Mouse (Mus musculus): ENCODE data around the gene Hoxb2.

The Hoxb2 gene

DNA sequence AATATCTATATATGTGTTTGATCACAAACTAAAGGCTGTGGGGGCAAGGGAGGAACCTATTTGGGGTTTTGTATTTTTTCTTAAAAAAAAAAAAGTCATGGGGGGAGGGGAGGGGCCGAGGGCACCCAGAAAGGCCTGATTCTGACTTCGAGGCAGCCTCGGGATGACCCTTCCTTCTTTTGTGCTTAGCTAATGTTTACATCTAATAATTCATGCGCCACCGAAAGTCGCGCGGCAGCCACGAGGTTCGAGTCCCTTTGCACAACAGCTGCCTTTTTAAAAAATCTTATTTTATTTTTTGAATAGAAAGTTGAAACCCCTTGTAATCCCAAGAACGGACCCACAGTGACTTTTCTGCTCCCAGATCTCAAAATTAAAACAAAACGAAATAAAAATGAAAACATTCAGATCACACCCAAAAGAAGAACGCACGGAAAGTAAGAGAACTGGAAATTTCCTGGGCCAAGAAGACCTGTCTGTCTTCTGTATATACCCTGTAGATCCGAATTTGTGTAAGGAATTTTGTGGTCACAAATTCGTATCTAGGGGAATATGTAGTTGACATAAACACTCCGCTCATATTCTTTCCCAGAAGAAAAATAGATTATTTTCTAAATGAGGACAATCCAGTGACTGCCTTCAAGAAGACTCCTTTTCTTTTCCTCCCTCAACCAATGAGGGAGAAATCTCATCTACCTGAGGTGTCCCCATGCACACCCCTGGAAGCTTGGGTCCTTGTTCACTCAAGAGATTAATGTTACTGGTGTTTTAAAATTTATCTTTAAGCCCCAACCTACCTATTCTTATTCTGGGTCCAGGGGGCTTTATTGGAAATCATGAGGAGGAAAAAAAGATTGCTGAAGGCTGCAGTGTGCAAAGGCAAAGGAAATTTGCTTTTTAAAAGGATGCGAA, 33.4 kb upstream of the Hoxb2 start:
- DNase-seq (ENCODE audit: low read depth) = no peak

DNA sequence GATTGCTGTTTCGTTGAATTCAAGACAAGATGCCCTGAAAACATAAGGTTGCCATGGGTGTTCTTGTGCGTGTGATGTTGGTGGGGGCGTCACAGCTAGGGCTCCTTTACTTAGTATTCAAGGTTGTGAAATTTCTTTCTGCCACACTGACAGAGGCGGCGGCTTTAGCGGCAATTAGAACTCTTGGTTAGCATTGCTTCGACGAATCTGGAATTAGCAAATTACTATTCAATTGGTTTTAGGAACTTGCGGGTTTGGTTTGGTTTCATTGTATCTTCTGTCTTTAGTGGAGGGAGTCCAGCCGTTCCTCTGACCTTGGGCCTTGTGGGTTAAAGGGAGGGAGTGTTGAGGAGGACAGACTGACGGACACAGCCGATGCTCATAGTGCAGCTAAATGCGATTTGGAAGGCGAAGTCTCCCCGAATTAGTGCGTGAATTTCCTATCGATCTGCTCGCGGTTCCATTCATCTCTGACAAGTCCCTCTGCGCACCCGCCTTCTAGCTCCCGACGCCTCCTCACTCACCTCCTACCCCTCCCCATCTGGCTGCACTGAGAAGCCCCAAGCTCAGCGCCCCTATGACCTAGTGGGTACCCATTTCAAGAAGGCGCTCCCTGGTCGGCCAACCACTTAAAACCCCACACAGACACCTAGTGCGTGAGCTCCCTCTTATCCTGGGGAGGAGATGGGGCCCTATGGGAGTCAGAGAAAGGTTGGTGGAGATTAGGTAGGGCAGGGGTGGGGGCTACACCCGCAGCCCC, 32.5 kb upstream of the Hoxb2 start, which contains the start of gene Hoxb4:
Hoxb4 (plus strand) TSS at position 660 of the 760 bp plus-strand sequence.
- DNase-seq (ENCODE audit: low read depth) = no peak

DNA sequence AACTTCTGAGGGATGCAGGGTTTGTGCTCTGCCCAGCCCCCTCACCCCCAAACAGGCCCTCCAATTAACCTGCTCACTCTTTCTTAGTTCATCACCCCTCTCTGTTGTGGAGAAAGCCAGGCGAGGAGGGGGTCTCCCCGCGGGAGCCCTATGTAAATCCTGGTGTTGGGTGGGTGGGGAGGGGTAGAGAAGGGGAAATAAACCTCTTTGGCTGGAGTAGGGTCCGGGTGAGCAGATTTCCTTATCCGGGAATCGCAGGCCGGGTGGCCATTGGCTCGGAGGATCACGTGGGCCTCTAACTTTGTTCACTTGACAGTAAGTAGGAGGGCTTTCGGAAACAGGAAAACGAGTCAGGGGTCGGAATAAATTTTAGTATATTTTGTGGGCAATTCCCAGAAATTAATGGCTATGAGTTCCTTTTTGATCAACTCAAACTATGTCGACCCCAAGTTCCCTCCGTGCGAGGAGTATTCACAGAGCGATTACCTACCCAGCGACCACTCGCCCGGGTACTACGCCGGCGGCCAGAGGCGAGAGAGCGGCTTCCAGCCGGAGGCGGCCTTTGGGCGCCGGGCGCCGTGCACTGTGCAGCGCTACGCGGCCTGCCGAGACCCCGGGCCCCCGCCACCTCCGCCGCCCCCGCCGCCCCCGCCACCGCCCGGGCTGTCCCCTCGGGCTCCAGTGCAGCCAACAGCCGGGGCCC, 31.8 kb upstream of the Hoxb2 start:
- no peak for DNase-seq (ENCODE audit: low read depth)

DNA sequence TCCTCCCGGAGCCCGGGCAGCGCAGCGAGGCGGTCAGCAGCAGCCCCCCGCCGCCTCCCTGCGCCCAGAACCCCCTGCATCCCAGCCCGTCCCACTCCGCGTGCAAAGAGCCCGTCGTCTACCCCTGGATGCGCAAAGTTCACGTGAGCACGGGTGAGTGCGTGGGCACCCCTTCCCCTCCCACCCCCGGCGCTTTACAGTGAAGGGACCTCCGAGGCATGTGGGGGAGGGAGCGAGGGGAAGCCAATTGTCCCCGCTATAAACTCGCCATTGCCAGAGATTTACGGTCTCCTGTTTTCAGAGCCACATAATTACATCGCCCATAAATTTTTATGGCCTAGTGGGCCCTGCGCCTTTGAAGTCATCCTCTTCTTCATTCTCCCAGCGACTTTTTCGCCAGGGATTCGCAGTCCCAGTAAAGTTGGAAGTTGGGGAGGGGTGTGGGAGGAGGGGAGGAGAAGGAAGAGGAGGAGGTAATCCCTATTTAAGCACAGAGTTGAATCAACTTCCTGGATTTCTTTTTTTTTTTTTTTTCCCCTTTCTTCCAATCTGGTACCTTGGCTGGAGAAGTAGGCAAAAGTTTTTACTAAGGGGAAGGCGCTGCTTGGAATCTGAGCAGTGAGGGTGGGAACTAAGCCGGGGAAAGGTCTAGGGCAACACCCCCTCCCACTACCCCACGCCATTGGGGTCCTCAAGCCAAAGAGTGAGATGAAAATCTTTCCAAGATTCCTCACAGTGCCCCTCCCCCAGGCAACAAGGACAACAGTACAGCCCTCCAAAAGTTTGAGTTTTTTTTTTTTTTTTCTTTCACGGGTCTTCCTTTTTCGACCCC, 31.0 kb upstream of the Hoxb2 start:
- DNase-seq (ENCODE audit: low read depth) = no peak

DNA sequence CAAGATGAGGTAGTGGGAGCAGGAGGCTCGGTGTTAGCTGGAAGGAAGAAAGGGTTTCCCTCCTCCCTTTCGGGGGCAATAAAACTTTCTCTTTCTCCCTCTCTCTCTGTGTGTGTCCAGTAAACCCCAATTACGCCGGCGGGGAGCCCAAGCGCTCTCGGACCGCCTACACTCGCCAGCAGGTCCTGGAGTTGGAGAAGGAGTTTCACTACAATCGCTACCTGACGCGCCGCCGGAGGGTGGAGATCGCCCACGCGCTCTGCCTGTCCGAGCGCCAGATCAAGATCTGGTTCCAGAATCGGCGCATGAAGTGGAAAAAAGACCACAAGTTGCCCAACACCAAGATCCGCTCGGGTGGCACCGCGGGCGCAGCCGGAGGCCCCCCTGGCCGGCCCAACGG, 30.4 kb upstream of the Hoxb2 start:
- no peak for DNase-seq (ENCODE audit: low read depth)

DNA sequence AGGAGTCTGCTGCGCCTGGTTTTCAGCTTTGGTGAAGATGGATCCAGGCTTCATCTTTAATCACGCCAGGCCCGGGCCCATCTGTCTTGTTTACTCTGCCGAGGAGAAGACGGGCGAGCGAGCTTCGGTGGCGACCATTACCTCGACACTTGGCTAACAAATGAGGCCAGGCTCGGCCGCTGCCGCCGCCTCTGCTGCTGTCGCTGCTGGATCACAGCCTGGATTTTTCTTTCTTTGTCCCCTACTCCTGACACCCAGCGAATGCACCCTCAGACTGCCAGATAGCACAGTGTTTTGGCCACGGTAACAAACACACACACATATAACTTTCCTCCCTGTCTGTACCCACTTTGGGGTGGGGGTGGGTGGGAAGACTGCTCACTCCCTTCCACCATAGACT, 29.6 kb upstream of the Hoxb2 start:
- no peak for DNase-seq (ENCODE audit: low read depth)

DNA sequence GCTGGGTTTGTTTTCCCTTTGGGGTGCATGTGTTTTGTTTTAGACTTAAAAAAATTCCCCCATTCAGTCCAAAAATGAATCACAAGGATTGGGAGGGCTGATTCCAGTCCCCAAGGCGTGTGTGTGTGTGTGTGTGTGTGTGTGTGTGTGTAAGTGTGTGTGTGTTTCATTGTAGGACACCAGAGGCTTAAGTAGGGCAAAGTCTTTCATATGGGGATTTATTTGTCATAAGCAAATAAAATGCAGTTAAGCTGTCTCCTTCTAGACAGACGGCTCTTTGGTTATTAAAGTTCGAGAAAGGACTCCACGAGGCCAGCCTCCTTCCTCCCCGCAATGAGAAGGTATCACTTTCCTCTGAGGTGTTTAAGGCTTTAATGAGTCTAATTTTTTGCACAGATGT, 28.5 kb upstream of the Hoxb2 start:
- DNase-seq (ENCODE audit: low read depth) = no peak

DNA sequence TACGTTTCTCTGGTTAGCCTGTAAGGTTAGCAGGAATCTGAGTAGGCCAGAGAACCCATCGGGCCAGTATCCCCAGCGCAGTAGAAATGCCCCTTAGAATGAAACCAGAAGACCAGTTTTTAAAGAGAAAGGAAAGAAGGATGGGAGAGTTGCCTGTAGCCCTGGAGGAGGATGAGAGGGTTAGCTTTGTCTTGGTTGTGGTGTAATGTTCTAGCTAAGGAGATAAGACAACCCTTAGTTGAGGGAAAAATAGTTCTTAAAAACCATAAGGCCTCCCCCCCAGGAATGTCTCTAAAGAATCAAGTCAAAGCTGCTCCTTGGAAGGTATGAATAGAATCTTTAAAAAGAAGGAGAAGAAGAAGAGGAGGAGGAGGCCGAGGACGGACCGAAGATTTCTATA, 27.6 kb upstream of the Hoxb2 start:
- DNase-seq (ENCODE audit: low read depth) = no peak

DNA sequence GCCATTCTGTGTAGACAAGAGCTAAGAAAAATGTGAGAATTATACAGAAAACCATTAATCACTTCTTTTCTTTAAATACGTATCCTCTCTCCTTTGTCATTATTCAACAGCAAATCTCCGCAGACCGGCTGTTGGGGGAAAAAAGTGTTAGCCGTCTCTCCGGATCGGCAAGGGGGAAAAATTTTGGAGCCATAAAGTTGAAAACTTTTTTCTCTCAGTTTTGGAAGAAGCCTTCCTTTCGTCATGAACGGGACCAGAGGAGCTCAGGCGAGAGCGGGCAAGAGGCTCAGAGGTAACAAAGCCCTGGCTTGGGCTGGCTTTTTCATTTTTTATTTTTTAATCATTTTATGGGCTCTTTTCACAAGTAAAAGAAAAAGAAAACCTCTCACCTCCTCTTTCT, 27.2 kb upstream of the Hoxb2 start, which contains the start of gene Hoxb3:
Hoxb3 (plus strand) TSS at position 173 of the 400 bp plus-strand sequence.
- DNase-seq (ENCODE audit: low read depth) = no peak

DNA sequence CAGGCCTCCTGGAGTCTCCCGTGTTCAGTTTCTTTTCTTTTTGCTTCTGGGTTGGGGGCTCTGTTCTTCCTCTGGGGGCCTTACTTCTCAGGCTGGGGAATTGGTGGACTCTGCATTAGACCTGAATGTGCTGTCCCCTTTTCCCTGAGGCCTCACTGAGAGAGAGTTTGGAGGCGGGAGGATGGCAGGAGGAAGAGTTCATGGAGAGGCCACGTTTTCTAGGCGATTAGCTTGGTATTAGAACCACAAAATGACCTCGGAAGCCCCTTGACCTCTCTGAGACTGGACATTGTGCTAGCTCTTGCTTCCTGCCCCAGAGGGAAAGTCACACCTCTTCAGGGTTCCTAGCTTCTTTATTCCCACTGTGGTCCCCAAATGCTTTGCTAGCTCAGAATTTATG, 26.2 kb upstream of the Hoxb2 start:
- DNase-seq (ENCODE audit: low read depth) = no peak

DNA sequence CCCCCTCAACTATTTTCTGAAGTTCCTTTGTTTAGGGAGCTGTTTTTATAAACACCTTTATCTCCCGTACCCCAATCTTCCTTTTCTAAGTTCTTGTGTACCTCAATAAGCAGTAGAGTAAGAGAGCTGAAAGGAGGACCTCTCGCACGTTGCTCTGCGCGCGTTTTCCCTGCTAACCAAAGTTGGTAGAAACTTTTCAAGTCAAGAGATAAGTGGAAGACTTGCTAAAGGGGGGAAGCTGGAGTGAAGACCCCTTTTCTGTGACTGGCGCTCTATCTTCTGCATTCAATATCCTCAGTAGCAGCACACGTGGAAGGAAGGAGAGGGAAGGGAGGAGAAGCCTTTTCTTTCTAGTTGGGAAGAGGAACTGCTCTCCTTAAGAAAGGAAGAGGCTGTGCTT, 25.4 kb upstream of the Hoxb2 start:
- DNase-seq (ENCODE audit: low read depth) = no peak

DNA sequence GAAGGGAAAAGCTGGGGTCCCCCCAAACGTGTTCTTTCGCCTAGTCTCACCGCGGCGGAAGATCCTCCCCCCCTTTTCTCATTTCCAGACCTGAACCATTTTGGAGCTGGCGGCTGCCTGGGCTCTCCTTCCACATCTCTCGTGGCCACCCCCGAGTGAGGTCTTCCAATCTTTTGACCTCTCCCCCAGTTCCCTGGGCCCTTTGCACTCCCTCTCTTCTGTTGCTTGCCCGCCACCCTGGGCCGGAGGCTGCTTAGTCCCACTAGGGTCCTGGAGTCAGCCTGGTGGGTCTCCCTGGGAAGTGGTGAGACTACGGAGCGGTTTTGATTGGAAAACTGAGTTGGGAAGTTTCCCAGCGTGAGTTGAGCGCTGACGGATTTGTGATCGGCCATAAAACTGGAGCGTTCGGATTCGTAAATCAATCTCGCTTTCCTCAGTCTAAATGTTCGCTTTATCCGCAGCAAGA, 24.5 kb upstream of the Hoxb2 start:
- DNase-seq (ENCODE audit: low read depth) = no peak

DNA sequence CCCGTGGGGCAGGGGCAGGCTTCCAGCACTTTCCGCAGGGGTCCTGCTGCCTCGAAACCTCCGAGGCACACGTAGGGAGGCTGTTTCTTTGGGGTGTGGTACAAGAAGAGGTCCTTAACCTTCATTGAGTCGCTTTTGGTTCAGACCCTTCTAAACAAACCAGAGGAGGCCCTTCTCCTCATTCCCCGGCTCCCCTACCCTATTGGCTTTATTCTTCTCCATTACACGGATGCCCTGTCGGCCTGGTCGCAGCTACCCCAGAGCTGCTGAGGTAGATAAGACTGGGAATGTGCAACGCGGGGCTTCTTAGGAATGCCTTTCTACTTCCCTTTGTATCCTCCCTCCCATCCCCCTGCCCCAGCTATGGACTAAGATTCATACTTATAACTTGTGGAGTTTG, 23.6 kb upstream of the Hoxb2 start:
- no peak for DNase-seq (ENCODE audit: low read depth)

DNA sequence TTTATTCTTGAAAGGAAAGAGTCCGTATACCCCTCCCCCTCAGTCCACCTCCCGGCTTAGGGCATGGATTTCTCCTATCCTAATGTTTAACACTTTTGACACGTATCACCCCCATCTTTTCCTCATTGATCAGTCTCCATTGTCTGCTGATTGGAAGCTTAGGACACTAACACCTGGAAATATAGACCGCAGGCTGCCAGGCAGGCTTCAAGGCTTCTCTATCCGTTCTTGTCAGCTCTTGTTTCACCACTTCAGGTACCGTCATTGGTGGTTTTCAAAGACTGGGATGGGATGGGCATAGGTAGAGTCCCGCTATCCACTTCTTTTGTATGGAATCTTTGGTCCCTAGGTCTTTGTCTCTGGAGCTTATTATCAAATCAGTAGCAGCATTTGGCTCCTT, 23.2 kb upstream of the Hoxb2 start:
- DNase-seq (ENCODE audit: low read depth) = no peak

DNA sequence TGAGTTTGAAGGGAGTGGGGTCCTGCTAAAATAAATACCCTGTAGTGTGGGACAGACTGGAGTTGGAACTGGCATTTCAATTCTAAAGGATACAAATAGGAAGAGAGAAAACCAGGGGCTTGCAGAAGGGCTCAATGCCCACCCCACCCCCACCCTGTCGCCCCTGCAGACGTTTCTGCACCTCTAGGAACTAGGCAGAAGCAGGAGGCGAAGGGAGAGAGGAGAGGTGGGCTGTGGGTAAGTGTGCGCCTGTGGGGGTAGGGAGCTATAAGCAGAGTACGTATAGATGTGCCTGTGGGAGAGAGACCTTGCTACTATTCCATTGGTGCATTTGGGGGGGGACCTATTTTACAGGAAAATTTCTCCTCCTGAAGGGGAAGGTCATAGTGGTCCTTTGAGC, 22.6 kb upstream of the Hoxb2 start:
- no peak for DNase-seq (ENCODE audit: low read depth)

DNA sequence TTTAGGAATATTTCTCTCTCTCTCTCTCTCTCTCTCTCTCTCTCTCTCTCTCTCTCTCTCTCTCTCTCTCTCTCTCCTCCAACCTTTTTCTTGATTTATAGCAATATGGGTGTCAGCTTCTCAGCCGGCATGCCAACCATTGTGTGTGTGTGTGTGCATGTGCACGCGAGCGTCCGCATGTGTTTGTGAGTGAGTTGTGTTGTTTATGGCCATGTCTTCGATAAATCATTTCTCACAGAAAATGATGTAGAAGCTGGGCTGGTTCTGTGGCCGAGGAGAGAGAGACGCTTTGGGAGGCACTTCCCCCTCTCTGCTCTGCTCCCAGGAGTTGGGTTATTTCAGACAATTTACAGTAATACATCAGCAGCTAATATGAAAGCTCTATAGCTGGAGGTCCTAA, 21.7 kb upstream of the Hoxb2 start:
- DNase-seq (ENCODE audit: low read depth) = no peak

DNA sequence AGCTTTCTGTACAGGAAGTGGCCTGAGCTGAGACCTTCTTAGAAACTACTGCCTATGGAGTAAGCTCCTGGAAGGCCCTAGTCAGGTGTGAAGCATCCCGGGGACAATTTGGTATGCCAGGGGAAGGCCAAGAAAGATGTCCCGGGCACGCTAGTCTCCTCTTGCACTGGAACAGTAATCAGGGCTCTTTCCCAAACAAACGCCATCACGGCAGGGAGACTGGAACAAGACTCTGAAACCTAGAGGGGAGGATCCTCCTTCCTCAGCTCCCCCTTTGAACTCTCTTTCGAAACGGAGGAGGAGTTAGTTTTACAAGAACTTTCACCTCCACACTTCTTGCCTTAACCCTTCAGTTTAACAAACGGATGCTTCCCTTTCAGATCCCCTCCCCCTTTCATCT, 18.2 kb upstream of the Hoxb2 start:
- DNase-seq (ENCODE audit: low read depth) = no peak

DNA sequence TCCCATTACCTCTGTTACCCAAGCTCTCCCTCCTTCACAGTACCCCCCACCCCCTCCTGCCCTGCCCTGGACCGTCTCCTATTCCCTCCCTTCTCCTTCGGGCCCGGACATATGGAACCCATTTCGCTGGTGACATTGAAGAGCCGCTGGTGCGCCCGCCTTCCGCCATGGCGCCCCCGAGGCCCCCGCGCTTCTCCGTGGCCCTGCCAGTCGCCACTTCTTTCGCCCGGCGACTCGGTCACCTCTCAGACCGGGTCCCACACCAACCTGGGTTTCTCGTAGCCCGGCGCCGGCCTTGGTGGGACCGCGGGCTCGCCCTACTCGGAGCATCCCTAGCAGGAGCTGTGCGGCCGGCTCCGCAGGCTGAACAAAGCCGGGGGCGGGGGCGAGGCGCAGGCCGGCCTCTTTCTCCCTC, 17.7 kb upstream of the Hoxb2 start:
- DNase-seq (ENCODE audit: low read depth) = no peak

DNA sequence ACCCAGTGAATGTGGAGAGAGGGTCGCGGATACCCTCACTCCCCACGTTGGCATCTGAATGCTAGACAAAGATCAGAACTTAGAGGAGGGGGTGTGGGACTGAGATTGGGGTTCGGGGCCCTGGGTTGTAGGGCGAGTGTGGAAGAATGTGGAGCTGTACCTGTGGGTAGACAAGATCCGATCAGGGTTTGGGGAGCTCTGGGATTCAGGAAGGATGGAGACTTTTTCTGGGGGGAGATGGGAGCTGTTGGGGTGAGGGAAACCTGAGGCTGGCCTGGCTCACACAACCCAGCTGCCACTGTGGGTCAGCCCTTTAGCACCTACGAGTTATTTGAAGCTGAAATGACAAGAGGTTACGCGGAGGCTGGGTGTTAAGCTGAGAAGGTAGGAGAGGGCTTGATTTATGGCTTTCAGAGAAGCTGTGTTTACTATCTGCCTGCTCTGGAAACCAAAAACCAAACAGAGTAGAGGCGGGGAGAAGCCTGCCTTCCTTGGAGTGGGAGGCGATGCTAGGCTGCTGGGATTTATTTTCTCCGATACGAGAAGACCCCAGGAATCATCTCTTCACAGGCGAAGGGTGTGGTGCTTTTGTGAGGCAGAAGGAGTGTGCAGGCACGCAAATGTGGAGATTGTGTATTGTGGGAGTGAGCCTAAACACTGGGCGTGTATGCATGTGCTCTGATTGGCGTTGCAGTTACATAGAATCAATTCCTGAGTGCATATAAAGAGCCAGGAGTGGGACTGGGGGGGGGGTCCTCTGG, 16.9 kb upstream of the Hoxb2 start:
- DNase-seq (ENCODE audit: low read depth) = no peak

DNA sequence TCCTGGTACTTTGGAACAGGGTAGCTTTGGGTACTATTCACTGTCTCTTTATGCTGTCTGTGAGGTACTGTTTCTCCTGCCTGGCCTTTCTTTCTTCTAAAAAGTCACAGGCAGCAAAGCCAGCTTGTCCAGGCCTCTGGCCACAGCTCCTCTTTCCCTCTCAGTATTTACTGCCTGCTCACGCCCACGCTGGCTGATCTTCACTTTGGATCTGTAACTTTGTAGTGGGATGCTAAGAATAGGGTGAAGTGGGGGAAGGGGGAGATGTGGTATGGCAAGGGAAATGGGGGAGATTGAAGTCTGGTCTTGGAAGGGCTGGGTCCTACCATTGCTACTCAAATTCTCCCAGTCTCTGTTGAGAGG, 16.3 kb upstream of the Hoxb2 start:
- DNase-seq (ENCODE audit: low read depth) = no peak

DNA sequence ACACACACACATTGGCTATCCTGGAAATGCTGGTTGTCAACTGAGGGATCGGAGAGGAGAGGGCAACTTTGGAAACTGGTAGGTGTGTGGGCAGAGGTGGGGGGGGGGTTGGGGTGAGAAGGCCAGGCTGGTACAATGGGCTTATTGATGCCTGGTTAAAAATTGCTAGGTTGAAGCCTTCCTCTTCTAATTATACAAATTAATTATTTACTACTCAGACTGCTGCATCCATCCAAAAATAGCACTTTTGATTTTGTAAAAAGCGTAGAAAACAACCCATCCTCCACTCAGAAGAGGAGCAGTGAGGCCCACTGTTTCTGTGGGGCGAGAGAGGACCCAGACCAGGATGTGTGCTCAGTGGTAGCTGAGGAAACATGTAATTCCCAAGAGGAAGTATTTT, 15.3 kb upstream of the Hoxb2 start:
- DNase-seq (ENCODE audit: low read depth) = no peak

Data from NIH3T3 (cell line).